Mouse (Mus musculus): ENCODE measurements around the gene Sytl2. TPM values are rescaled to one million over a fixed set of nuclear protein-coding genes. Genes with fewer than 3 reads are reported as not detected.

Sytl2 gene
- polyA plus RNA-seq, 1 experiment from 2014 or later, result 3.8 TPM

DNA sequence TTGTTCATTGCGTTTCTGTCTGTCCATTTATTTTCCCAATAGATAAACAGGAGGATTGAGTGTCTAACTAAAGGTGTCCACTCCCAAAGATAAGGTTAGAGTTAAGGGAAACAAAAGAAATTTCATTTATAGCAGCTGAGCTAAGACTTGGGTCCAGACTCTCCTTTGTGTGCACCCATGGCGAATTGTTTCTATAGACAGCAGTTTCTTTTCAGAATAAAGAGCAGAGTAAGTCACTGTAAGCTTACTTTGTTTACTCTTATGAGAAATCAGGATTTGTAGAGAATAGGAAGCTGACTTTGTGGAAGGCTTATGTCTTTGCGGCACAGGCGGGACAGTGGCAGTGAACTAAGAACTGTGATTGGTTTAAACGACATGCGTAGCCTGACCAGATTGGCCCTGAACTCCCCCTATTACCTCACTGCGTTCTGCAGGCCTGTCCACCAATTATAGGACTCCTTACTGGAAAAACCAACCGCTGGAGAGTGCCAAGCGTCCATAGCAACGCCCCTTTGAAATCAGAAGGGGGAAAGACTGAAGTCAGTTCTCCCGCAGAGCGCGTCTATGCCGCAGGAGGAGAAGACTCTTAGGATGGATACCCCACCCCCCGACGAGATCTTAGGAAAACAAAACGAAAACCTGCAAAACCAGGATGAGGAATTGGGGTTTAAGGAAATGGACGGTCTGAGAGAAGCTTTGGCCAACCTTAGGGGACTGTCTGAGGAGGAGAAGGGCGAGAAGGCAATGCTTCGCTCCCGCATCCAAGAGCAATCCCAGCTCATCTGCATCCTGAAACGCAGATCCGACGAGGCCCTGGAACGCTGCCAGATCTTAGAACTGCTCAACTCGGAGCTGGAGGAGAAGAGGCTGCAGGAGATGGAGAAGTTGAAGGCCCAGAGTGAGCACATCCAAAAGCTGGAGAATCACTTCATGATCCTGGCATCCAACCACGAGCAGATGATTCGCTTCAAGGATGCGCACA lies 124.3 kb downstream of the Sytl2 start, which contains the start of gene Ccdc89:
Ccdc89 (plus strand) TSS at position 558 of the 982 bp plus-strand sequence.
- DNase-seq (ENCODE audit: low spot score), result peak; percentile 76
- H3K9me3 ChIP-seq (replicated peaks), result no peaks in the 10 kb centered on the region
- 21% methylated on average over 29 of the region's 29 CpGs for WGBS
- peak within 1 kb of the TSS; percentile 75 for H3K27ac ChIP-seq (replicated peaks)
- H3K4me3 ChIP-seq, result peak within 1 kb of the TSS; percentile 52
- H3K27me3 ChIP-seq (ENCODE audit: low read depth, poor library complexity, severe bottlenecking), result no peaks in the 10 kb centered on the region
- H3K4me1 ChIP-seq, result peaks cover 12% of the 10 kb centered on the region
- H3K36me3 ChIP-seq, result no peaks in the 10 kb centered on the region

DNA sequence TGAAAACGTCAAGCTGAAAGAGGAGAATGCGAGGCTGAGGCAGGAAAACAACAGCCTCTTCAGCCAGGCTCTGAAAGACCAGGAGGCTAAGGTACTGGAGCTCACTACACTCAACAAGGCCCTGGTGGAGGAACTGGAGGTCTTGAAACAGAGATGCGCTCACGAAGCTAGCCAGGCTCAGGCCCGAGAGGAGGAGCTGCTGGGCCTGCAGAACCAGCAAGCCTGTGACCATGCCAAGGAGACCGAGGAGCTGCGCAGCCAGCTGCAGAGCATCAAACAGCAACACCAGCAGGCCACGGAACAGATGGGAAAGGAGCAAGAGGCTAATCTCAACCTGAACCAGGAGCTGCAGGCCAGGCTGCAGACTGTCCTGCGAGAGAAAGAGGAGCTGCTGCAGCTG lies 125.0 kb downstream of the Sytl2 start:
- peak overlapping the region; percentile 75; the same call in 1 of the 2 replicates for H3K27ac ChIP-seq (replicated peaks)
- H3K4me3 ChIP-seq, result peak overlapping the region; percentile 52
- H3K27me3 ChIP-seq (ENCODE audit: low read depth, poor library complexity, severe bottlenecking), result no peaks in the 10 kb centered on the region
- DNase-seq (ENCODE audit: low spot score), result no peak
- no peaks in the 10 kb centered on the region for H3K9me3 ChIP-seq (replicated peaks)
- no peaks in the 10 kb centered on the region for H3K36me3 ChIP-seq
- H3K4me1 ChIP-seq, result peaks cover 12% of the 10 kb centered on the region
- WGBS, result 67% methylated on average over 9 of the region's 9 CpGs

DNA sequence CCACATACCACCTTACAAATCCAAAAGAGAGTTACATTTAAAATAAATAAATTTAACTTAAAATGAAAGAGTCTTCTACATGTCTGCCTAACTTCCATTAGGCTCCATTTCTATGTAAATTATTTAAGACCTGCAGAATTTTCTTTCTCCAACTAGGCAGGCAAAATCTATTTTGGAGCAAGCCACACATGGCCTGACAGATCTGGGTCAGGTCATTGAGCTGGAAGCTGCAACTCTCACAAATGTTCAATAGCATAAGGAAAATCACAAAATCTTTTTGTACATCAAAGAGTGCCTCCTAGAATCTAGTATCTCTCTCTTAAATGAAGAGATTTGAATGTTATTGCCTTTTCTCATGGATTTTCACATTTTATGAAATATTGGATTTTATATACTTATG lies 130.2 kb downstream of the Sytl2 start:
- H3K36me3 ChIP-seq, result no peaks in the 10 kb centered on the region
- no peak for DNase-seq (ENCODE audit: low spot score)
- H3K4me3 ChIP-seq, result no peak overlapping the region
- H3K9me3 ChIP-seq (replicated peaks), result no peaks in the 10 kb centered on the region
- no peaks in the 10 kb centered on the region for H3K27me3 ChIP-seq (ENCODE audit: low read depth, poor library complexity, severe bottlenecking)
- H3K4me1 ChIP-seq, result peaks cover 2% of the 10 kb centered on the region
- H3K27ac ChIP-seq (replicated peaks), result no peak overlapping the region

DNA sequence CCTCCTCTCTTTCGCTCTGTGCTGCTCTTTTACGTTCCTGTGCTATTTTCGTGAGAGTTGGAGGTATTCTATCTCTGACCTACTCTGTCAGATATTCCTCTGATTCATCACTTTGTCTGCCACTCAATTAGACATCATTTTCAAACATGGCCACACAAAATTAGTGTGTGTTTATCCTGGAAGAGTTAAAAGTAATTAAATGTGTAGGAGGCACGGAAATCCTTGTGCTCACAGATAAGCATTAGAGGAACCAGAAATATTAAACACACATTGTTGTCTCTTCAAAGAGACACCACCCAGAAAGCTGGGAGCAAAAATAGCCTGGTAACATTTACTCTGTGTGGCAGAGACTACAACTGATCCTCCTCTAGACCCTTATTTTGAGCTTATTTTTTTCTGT lies 138.0 kb downstream of the Sytl2 start:
- Histone ChIP-seq H3K27ac (replicated peaks) (no peak overlapping the region), H3K4me1 (peaks cover 8% of the 10 kb centered on the region), H3K9me3 (replicated peaks) (no peaks in the 10 kb centered on the region), H3K27me3 (ENCODE audit: low read depth, poor library complexity, severe bottlenecking) (no peaks in the 10 kb centered on the region), H3K36me3 (no peaks in the 10 kb centered on the region), H3K4me3 (no peak overlapping the region)
- no peak for DNase-seq (ENCODE audit: low spot score)
- WGBS, result 90% methylated on average over 4 of the region's 4 CpGs

DNA sequence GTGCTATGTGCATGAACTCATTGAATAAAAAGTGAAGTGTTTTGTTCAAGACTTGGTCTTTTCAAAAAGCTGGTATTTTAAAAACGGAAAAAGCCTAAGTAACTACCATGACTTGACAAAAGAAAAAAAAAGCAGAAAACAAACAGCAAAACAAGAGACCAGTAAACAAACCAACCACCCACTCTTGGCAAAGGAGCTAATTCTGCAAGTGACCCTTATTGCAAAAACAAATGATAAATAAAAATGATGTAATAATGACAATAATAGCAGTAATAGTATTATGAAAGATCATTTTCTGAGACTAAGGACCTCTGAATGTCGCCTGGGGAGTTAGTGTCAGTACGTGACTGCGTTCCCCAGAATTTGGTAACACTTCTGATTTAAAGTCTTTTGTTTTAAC lies 140.0 kb downstream of the Sytl2 start:
- peak overlapping the region; percentile 99 for H3K27ac ChIP-seq (replicated peaks)
- H3K4me1 ChIP-seq, result peaks cover 18% of the 10 kb centered on the region
- peaks cover 11% of the 10 kb centered on the region for H3K36me3 ChIP-seq
- H3K9me3 ChIP-seq (replicated peaks), result no peaks in the 10 kb centered on the region
- no peak for DNase-seq (ENCODE audit: low spot score)
- 14% methylated on average over 4 of the region's 4 CpGs for whole genome bisulfite sequencing
- H3K27me3 ChIP-seq (ENCODE audit: low read depth, poor library complexity, severe bottlenecking), result no peaks in the 10 kb centered on the region
- H3K4me3 ChIP-seq, result peak overlapping the region; percentile 99

DNA sequence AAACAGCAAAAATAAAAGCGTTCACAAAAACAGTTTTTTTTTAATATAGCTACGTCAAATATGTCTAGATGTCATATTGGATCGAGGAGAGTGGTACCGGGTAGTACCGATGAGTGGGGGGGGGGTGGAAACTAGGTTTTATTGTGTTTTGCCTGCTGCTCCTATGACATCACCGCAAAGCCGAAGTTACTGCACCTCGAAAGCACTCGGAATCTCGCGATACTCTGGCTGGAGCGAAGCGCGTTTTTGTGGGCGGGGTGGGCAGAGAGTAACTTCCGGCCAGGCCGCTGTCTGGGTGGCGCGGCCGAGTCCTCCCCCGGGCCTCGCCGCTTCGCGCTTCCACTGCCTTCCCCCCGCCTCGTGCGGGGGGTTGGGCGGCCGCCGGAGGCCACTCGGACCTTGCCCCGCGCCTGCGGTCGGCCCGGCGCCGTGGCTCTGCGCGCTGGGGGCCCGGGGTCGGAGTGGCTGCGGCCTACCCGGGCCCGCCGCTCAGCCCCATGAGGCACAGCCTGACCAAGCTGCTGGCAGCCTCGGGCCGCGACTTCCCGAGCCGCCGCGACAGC lies 140.5 kb downstream of the Sytl2 start, which contains the start of gene Crebzf:
Crebzf (plus strand) TSS at position 212 of the 563 bp plus-strand sequence.
- H3K4me1 ChIP-seq, result peaks cover 18% of the 10 kb centered on the region
- DNase-seq (ENCODE audit: low spot score), result peak; percentile 97
- WGBS, result under 1% methylated on average over 54 of the region's 54 CpGs
- no peaks in the 10 kb centered on the region for H3K9me3 ChIP-seq (replicated peaks)
- peak within 1 kb of the TSS; percentile 99 for H3K27ac ChIP-seq (replicated peaks)
- H3K4me3 ChIP-seq, result peak within 1 kb of the TSS; percentile 99
- no peaks in the 10 kb centered on the region for H3K27me3 ChIP-seq (ENCODE audit: low read depth, poor library complexity, severe bottlenecking)
- H3K36me3 ChIP-seq, result peaks cover 16% of the 10 kb centered on the region

DNA sequence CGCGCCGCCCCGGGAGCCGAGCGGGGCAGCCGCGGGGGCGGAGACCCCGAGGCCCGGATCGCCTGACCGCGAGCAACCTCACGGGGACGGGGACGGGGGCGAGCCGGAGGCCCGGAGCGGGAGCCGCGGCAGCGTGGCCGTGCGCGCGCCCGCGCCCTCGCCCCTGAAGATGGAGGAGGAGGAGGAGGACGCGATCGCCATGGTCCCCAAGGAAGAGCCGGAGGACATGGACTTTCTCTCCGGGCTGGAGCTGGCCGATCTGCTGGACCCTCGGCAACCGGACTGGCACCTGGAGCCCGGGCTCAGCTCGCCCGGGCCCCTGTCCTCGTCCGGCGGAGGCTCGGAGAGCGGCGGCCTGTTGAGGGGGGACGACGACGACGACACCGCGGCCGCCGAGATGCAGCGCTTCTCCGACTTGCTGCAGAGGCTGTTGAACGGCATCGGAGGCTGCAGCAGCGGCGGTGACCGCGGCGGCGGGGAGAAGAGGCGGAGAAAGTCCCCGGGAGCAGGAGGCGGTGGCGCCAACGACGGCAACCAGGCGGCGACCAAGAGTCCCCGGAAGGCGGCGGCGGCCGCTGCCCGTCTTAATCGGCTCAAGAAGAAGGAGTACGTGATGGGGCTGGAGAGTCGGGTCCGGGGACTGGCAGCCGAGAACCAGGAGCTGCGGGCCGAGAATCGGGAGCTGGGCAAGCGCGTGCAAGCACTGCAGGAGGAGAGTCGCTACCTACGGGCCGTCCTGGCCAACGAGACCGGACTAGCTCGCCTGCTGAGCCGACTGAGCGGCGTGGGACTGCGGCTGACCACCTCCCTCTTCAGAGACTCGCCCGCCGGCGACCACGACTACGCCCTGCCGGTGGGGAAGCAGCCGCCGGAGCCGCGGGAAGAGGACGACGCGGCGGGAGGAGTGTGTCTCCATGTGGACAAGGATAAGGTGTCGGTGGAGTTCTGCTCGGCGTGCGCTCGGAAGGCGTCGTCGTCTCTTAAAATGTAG lies 141.3 kb downstream of the Sytl2 start:
- Histone ChIP-seq H3K27ac (replicated peaks) (peak overlapping the region; percentile 99), H3K36me3 (peaks cover 24% of the 10 kb centered on the region), H3K4me1 (peaks cover 18% of the 10 kb centered on the region), H3K27me3 (ENCODE audit: low read depth, poor library complexity, severe bottlenecking) (no peaks in the 10 kb centered on the region), H3K9me3 (replicated peaks) (no peaks in the 10 kb centered on the region), H3K4me3 (peak overlapping the region; percentile 99)
- peak; percentile 77 for DNase-seq (ENCODE audit: low spot score)
- WGBS, result under 1% methylated on average over 122 of the region's 123 CpGs

DNA sequence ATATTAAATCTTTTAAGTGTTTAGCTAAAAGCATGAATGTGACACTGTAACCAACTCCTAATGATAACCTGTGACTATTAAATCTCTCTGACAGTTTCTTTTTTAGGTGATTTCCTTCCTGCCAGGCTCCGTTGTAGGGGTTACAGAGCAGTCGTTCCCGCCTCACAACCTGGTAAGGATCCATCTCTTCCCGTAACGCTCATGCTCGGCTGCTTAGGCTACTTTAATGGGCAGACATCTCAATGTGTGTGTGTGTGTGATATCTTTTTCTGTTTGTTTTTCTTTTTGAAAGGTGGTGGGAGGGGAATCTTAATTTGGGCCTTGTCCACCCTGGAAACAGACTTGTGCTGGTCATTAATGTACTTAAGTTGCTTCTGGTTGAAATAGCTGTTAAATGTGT lies 142.2 kb downstream of the Sytl2 start:
- no peak for DNase-seq (ENCODE audit: low spot score)
- H3K27ac ChIP-seq (replicated peaks), result peak overlapping the region; percentile 99
- no peaks in the 10 kb centered on the region for H3K27me3 ChIP-seq (ENCODE audit: low read depth, poor library complexity, severe bottlenecking)
- peaks cover 31% of the 10 kb centered on the region for H3K36me3 ChIP-seq
- H3K9me3 ChIP-seq (replicated peaks), result no peaks in the 10 kb centered on the region
- H3K4me1 ChIP-seq, result peaks cover 18% of the 10 kb centered on the region
- H3K4me3 ChIP-seq, result peak overlapping the region; percentile 99
- WGBS, result 0% methylated on average over 6 of the region's 6 CpGs

DNA sequence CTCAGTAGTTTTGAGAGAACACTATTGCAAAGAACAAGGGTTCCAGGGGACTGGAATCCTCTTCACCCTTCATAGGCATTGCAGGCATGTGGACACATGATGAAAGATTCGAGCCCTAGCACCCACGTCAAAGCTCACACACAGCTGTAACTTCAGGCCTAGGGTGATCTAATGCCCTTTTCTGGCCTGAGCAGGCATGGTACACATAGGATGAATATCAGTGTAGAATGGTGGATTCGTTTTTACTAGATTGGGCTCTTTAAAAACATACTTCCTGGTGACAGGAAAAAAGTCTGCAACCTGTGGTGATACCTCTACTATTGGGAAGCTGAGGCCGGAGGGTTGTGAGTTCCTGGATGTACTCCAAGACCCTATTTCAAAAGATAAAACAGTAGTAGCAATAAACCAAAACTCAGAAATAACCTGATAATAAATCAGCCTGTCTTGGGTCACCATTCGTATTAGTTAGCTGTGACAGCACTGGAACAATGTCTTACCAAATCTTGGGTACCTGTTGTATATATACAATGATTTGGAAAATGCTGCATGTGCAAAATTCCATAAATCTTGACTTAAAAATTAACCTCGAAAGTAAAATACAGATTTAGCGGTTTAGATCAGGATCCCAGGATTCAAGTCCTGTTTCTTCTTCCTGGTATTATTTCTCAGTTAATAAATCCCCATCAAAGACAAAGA lies 154.2 kb downstream of the Sytl2 start:
- WGBS, result 43% methylated on average over 7 of the region's 7 CpGs
- Histone ChIP-seq H3K4me3 (peak overlapping the region; percentile 77), H3K27ac (replicated peaks) (peak overlapping the region; percentile 91), H3K27me3 (ENCODE audit: low read depth, poor library complexity, severe bottlenecking) (no peaks in the 10 kb centered on the region), H3K9me3 (replicated peaks) (no peaks in the 10 kb centered on the region), H3K4me1 (peaks cover 18% of the 10 kb centered on the region), H3K36me3 (peaks cover 32% of the 10 kb centered on the region)
- DNase-seq (ENCODE audit: low spot score), result no peak

DNA sequence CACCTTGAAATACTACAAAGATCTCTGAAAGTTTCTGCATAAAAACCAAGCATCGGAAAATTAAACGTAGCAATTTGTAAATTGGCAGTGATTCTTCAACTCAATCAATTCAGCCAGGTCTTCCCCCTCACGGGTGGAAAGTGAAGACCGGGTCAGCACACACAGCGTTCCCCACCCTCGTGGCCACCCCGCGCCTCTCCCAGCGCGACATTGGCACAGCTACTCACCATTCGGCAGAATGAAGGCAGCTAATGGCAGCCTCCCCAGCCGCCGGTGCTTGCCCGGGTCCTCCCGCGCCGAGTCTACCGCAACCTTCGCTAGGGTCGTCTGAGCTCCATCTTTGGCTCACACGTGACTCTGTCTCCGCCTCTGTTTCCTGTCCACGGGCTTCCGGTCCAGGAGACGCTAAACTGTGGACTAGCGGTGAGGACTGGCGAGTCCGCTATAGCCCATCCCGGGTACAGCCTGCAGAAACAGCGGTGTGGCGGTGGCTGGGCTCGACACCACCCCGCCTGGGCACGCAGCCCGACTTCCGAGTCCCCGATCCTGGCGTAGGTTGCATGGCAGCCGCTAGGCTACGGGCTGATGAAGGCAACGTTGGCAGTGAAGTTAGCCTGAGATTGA lies 154.9 kb downstream of the Sytl2 start, which contains the start of gene Tmem126a:
Tmem126a (minus strand) TSS at position 385 of the 624 bp plus-strand sequence.
- Histone ChIP-seq H3K36me3 (peaks cover 25% of the 10 kb centered on the region), H3K27ac (replicated peaks) (peak within 1 kb of the TSS; percentile 91), H3K27me3 (ENCODE audit: low read depth, poor library complexity, severe bottlenecking) (no peaks in the 10 kb centered on the region), H3K4me3 (peak within 1 kb of the TSS; percentile 77), H3K9me3 (replicated peaks) (no peaks in the 10 kb centered on the region), H3K4me1 (peaks cover 18% of the 10 kb centered on the region)
- under 1% methylated on average over 41 of the region's 41 CpGs for WGBS
- DNase-seq (ENCODE audit: low spot score), result peak; percentile 91

DNA sequence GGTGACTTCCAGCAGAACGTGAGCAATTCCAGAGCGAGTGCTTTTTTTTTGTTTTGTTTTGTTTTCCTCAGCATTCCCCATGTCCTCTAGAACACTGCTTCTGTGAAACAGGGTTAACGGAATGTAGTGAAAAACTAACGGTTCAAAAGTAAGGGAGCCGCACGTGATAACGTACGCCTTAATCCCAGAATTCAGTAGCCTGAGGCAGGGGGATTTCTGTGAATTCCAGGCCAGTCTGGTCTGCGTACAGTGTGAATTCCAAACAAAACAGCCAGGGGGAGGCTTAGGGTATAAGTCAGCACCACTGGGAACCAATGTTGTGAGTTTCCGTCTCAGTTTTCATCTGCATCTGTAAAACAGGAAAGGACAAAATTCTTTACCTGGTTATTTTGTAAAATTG lies 155.5 kb downstream of the Sytl2 start:
- peaks cover 21% of the 10 kb centered on the region for H3K36me3 ChIP-seq
- 32% methylated on average over 10 of the region's 10 CpGs for WGBS
- peak overlapping the region; percentile 77 for H3K4me3 ChIP-seq
- DNase-seq (ENCODE audit: low spot score), result peak; percentile 22
- peak overlapping the region; percentile 91 for H3K27ac ChIP-seq (replicated peaks)
- no peaks in the 10 kb centered on the region for H3K9me3 ChIP-seq (replicated peaks)
- no peaks in the 10 kb centered on the region for H3K27me3 ChIP-seq (ENCODE audit: low read depth, poor library complexity, severe bottlenecking)
- H3K4me1 ChIP-seq, result peaks cover 18% of the 10 kb centered on the region
